In genomic region chr8:115514485-115514884, GRCm38 (mm10) we compare ENCODE assay signal across 29 mouse cellular contexts.
DNase-seq lines count a peak whose midpoint lies in the region; ATAC-seq lines count a peak whose summit lies in the region.
"Had no signal": no experiment of that assay in that cellular context is flagged by ENCODE, and none has a peak within 500 bp of the region (broad histone marks: within the 10 kb centered on the region; RNA-seq: fewer than 3 reads in every experiment).

No protein-coding gene starts in this region.

- ATAC-seq in hindbrain, embryonic 13.5 days (ENCODE audit: low FRiP score) = no peak
- ATAC-seq: forebrain, embryonic 13.5 days; midbrain, embryonic 16.5 days had no signal

- no peaks in the 10 kb centered on the region for H3K4me1 ChIP-seq in hindbrain, embryonic 13.5 days (replicated peaks)
- H3K4me1 ChIP-seq: forebrain, embryonic 13.5 days; heart, embryonic 12.5 days; hindbrain, embryonic 12.5 days; liver, embryonic 15.5 days; lung, embryonic 15.5 days; neural tube, embryonic 15.5 days had no signal

- no peak overlapping the region for H3K27ac ChIP-seq in hindbrain, embryonic 13.5 days
- H3K27ac ChIP-seq: embryonic facial prominence, embryonic 13.5 days; forebrain, embryonic 13.5 days; hindbrain, embryonic 12.5 days; kidney, postnatal 0 days; liver, embryonic 15.5 days; lung, embryonic 15.5 days; neural tube, embryonic 15.5 days had no signal

- H3K36me3 ChIP-seq in hindbrain, embryonic 13.5 days = no peaks in the 10 kb centered on the region
- H3K36me3 ChIP-seq: embryonic facial prominence, embryonic 13.5 days; heart, embryonic 12.5 days; hindbrain, embryonic 12.5 days; liver, embryonic 15.5 days; lung, embryonic 15.5 days; neural tube, embryonic 15.5 days had no signal

- no peaks in the 10 kb centered on the region for H3K9me3 ChIP-seq in hindbrain, embryonic 13.5 days
- H3K9me3 ChIP-seq: embryonic facial prominence, embryonic 13.5 days; forebrain, embryonic 13.5 days; heart, embryonic 12.5 days; hindbrain, embryonic 12.5 days; liver, embryonic 15.5 days; lung, embryonic 15.5 days; neural tube, embryonic 15.5 days had no signal

- H3K4me2 ChIP-seq in hindbrain, embryonic 13.5 days = no peak overlapping the region
- H3K4me2 ChIP-seq: embryonic facial prominence, embryonic 13.5 days; forebrain, embryonic 13.5 days; heart, embryonic 12.5 days; hindbrain, embryonic 12.5 days; liver, embryonic 15.5 days; lung, embryonic 15.5 days; neural tube, embryonic 15.5 days had no signal

- H3K9ac ChIP-seq in hindbrain, embryonic 13.5 days = no peak overlapping the region
- H3K9ac ChIP-seq: embryonic facial prominence, embryonic 13.5 days; forebrain, embryonic 13.5 days; heart, embryonic 12.5 days; hindbrain, embryonic 12.5 days; liver, embryonic 15.5 days; lung, embryonic 15.5 days; neural tube, embryonic 15.5 days had no signal

- 84% methylated on average over 3 of the region's 3 CpGs for WGBS in hindbrain, embryonic 13.5 days

- no peak overlapping the region for H3K4me3 ChIP-seq in hindbrain, embryonic 13.5 days
- H3K4me3 ChIP-seq: embryonic facial prominence, embryonic 13.5 days; erythroblast, embryonic 14.5 days; forebrain, embryonic 13.5 days; heart, embryonic 12.5 days; hindbrain, embryonic 12.5 days; liver, embryonic 15.5 days; lung, embryonic 15.5 days; myocyte; neural tube, embryonic 15.5 days had no signal

- DNase-seq in T-cell, adult 2 months (ENCODE audit: low spot score) = peak; percentile 3
- peak; percentile 65 for DNase-seq in induced T-regulatory cell, adult 2 months (ENCODE audit: low read depth)
- peak; percentile 85 for DNase-seq in thymus, postnatal 0 days (ENCODE audit: low spot score)
- DNase-seq in layer of hippocampus, adult 8-10 months (ENCODE audit: low spot score in 2 of 2) = no peak
- no peak for DNase-seq in heart, postnatal 4 days
- DNase-seq in cerebellum, adult 9-11 months = no peak
- DNase-seq: adrenal gland, adult 2 months; cerebellum, adult 11 months; cerebellum, postnatal 14 days; embryo, embryonic 11 days; heart, postnatal 10 days; kidney, adult 2 months; left cerebral cortex, postnatal 4 days; liver; lung, postnatal 4 days; right cerebral cortex, adult 18-20 months; right cerebral cortex, postnatal 4 days had no signal

- no peaks in the 10 kb centered on the region for H3K27me3 ChIP-seq in hindbrain, embryonic 13.5 days
- H3K27me3 ChIP-seq: forebrain, embryonic 13.5 days; hindbrain, embryonic 12.5 days; liver, embryonic 15.5 days; lung, embryonic 15.5 days; neural tube, embryonic 15.5 days had no signal

Comparison
In these comparisons a context has a peak if more than half of its experiments do, and no peak if none do; other contexts are left out.
1. DNase-seq: peak in T-cell, adult 2 months (single experiment), induced T-regulatory cell, adult 2 months (single experiment) and thymus, postnatal 0 days (single experiment); none in layer of hippocampus, adult 8-10 months (0 of 2), heart, postnatal 4 days (single experiment) and cerebellum, adult 9-11 months (single experiment).